Mouse (Mus musculus) urinary bladder, adult 2 months (tissue): ENCODE results near the gene Serpinb6e. TPM values are rescaled to one million over a fixed set of nuclear protein-coding genes. Genes with fewer than 3 reads are reported as not detected.

Experiments used
- DNase-seq: peaks from one replicate; pipeline ENCODE4 v3.0.0; 2022; ENCODE audit warnings: low spot score
- polyA plus RNA-seq: library from polyadenylated mRNA; depleted of rRNA; stranded (reverse); fragments of >200 nt; gene quantifications from 2 replicates; pipeline ENCODE4 v1.2.3, GENCODE M21; 2012; rRNA removed

Serpinb6e gene
- 0.04 TPM in 1 of 2 replicates, not detected in the other for polyA plus RNA-seq

GRCm38 (mm10) chr13:33843308-33843707 lies at the start of gene Serpinb6e:
Gene Serpinb6e (minus strand): TSS chr13:33843408.
- no peak for DNase-seq

GRCm38 (mm10) chr13:33830751-33831150 lies 12.5 kb downstream of the Serpinb6e start:
- DNase-seq, result no peak

DNA sequence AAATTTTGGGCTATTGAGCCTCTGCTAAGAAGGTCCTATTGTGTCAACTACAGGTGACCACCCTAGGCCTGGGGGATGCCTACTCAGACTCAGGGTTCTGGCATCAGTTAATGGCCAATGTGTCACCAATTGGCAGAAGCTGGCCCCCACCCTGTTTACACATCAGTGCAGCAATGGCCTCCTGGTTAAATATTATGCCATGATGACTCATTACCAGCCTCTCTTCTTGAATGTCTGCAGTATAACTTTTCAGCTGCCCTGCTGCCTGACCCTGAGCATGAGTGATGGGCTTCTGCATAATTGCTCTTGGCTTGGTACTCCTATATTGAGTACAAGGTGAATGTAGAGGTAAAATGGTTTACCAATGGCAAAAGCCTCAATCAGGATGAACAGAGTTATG lies 19.8 kb downstream of the Serpinb6e start:
- DNase-seq, result no peak

- no peak for DNase-seq
Measured at GRCm38 (mm10) chr13:33821490-33822143, 21.6 kb downstream of the Serpinb6e start.

Other genes with a start within 250 kb of the Serpinb6e start
- not detected in 2 replicates for gene Serpinb6d, start 182.0 kb downstream of the Serpinb6e start, polyA plus RNA-seq
- gene Serpinb6c, start 62.3 kb upstream of the Serpinb6e start, polyA plus RNA-seq, result 0.45 and 0.52 TPM in 2 replicates
- gene Nqo2, start 121.3 kb upstream of the Serpinb6e start, polyA plus RNA-seq, result 19.5 and 21.3 TPM in 2 replicates
- 8.9 and 15.2 TPM in 2 replicates for gene Ripk1, start 159.0 kb upstream of the Serpinb6e start, polyA plus RNA-seq
- gene Serpinb6a, start 159.4 kb upstream of the Serpinb6e start, polyA plus RNA-seq, result 206 and 225 TPM in 2 replicates
- 51.3 and 71.5 TPM in 2 replicates for gene Bphl, start 194.2 kb upstream of the Serpinb6e start, polyA plus RNA-seq
- 140 and 213 TPM in 2 replicates for gene Tubb2a, start 234.6 kb upstream of the Serpinb6e start, polyA plus RNA-seq